ENCODE assay signal across 12 mouse cellular contexts in genomic region chr12:110511201-110511600, GRCm38 (mm10).
A peak's percentile ranks its signal among the peaks of the same experiment; 100 is the strongest.
DNase-seq lines count a peak whose midpoint lies in the region; ATAC-seq and TF ChIP-seq lines count a peak whose summit lies in the region.
"Had no signal": no experiment of that assay in that cellular context is flagged by ENCODE, and none has a peak within 500 bp of the region (broad histone marks: within the 10 kb centered on the region; RNA-seq: fewer than 3 reads in every experiment).

No protein-coding gene starts in this region.

- peaks cover 9% of the 10 kb centered on the region for H3K79me2 ChIP-seq in heart, adult 2 months (replicated peaks; ENCODE audit: control insufficient read depth, insufficient read depth, low read length)

- no peak overlapping the region for H3K4me2 ChIP-seq in intestine, embryonic 15.5 days (replicated peaks)

- no peak for TF ChIP-seq POLR2A in heart, adult 2 months (IDR thresholded peaks at IDR 0.05; ENCODE audit: insufficient read depth, low read depth, low read length)
- TF ChIP-seq POLR2A in brain, embryonic 14.5 days (IDR thresholded peaks at IDR 0.05; ENCODE audit: borderline replicate concordance, extremely low read depth, insufficient read depth, insufficient read length, poor library complexity, severe bottlenecking), result no peak

- no peak for TF ChIP-seq EP300 in heart, adult 2 months (IDR thresholded peaks at IDR 0.05; ENCODE audit: insufficient read depth, low read depth, low read length)

- intact Hi-C loops in heart, adult 2 months (cut with DNase I), result no loop called here

- no peak overlapping the region for H3K4me3 ChIP-seq in heart, adult 2 months
- no peak overlapping the region for H3K4me3 ChIP-seq in layer of hippocampus, adult 2 months
- no peak overlapping the region for H3K4me3 ChIP-seq in intestine, embryonic 15.5 days (replicated peaks)
- H3K4me3 ChIP-seq: limb, embryonic 13.5 days had no signal

- peak overlapping the region; percentile 21; the same call in 1 of the 2 replicates for H3K27ac ChIP-seq in heart, adult 2 months
- H3K27ac ChIP-seq in layer of hippocampus, adult 2 months, result peak overlapping the region; percentile 64
- H3K27ac ChIP-seq in intestine, embryonic 15.5 days, result peak overlapping the region; percentile 68; the same call in 1 of the 2 replicates

- DNase-seq in heart, adult 2 months, result peak in 1 of 2 experiments; percentile 30
- DNase-seq in heart, adult 9 months (ENCODE audit: low spot score in 2 of 2), result no peak
- no peak for DNase-seq in layer of hippocampus, adult 2 months (ENCODE audit: low spot score in 2 of 2)
- DNase-seq in layer of hippocampus, postnatal 36 days, result no peak
- DNase-seq in brain, embryonic 14.5 days (ENCODE audit: low read depth), result peak; percentile 36
- no peak for DNase-seq in adrenal gland, postnatal 14 days
- DNase-seq: adrenal gland, postnatal 36 days; cerebellum, adult 9-10 months; kidney, adult 2 months had no signal

- H3K36me3 ChIP-seq in heart, adult 2 months (ENCODE audit: control insufficient read depth, insufficient read depth, low read length), result peaks cover 3% of the 10 kb centered on the region; the same call in 1 of the 2 replicates
- no peaks in the 10 kb centered on the region for H3K36me3 ChIP-seq in intestine, embryonic 15.5 days

- TF ChIP-seq CTCF in heart, adult 2 months (IDR thresholded peaks at IDR 0.05), result no peak
- no peak for TF ChIP-seq CTCF in layer of hippocampus, adult 2 months (conservative IDR thresholded peaks at IDR 0.05)
- no peak for TF ChIP-seq CTCF in brain, embryonic 14.5 days (IDR thresholded peaks at IDR 0.05; ENCODE audit: borderline replicate concordance, extremely low read depth, insufficient read depth, insufficient read length)

- no peaks in the 10 kb centered on the region for H3K9me3 ChIP-seq in intestine, embryonic 15.5 days
- H3K9me3 ChIP-seq: limb, embryonic 13.5 days had no signal

- no peak for ATAC-seq in intestine, embryonic 15.5 days

- H3K27me3 ChIP-seq in heart, adult 2 months (ENCODE audit: control insufficient read depth, insufficient read depth, low read length), result no peaks in the 10 kb centered on the region
- H3K27me3 ChIP-seq in intestine, embryonic 15.5 days (replicated peaks), result no peaks in the 10 kb centered on the region
- H3K27me3 ChIP-seq: CH12.LX; limb, embryonic 13.5 days had no signal

- H3K9ac ChIP-seq in heart, adult 2 months (ENCODE audit: low read depth, low read length), result no peak overlapping the region
- no peak overlapping the region for H3K9ac ChIP-seq in intestine, embryonic 15.5 days
- H3K9ac ChIP-seq: limb, embryonic 13.5 days had no signal

- WGBS in heart, adult 2 months, result 33% methylated on average over 12 of the region's 12 CpGs
- WGBS in intestine, embryonic 15.5 days, result 52% methylated on average over 12 of the region's 12 CpGs

- H3K4me1 ChIP-seq in heart, adult 2 months (ENCODE audit: control insufficient read depth, insufficient read depth, low read length), result peaks cover 39% of the 10 kb centered on the region
- H3K4me1 ChIP-seq in intestine, embryonic 15.5 days (replicated peaks), result peaks cover 41% of the 10 kb centered on the region
